ENCODE assay signal across 9 mouse cellular contexts in the genomic region with DNA sequence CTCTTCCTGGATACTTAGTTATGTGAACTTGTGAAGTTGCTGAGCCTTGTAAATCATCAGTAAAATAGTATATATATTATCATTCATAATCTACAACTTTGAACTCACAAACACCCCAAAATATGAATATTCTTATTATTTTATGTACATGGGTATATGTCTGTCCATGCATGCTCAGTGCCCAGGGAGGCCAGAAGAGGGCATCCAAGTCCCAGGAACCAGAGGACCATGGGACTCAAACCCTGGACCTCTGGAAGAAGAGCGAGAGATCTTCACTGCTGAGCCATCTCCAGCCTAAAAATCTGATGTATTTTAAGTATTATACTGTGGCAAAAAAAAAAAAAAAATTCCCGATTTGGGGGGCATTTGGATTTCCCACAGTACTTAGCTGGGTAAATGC. TPM values are rescaled to one million over a fixed set of nuclear protein-coding genes. Genes with fewer than 3 reads are reported as not detected.
DNase-seq lines count a peak whose midpoint lies in the region; ATAC-seq and TF ChIP-seq lines count a peak whose summit lies in the region.
"Had no signal": no experiment of that assay in that cellular context is flagged by ENCODE, and none has a peak within 500 bp of the region (broad histone marks: within the 10 kb centered on the region; RNA-seq: fewer than 3 reads in every experiment).

No protein-coding gene starts in this region.

- 18% methylated on average over 2 of the region's 2 CpGs for WGBS in heart, embryonic 12.5 days
- 36% methylated on average over 2 of the region's 2 CpGs for WGBS in thymus, adult 2 months
- 39% methylated on average over 2 of the region's 2 CpGs for WGBS in hindbrain, embryonic 14.5 days

- no peak for TF ChIP-seq CTCF in thymus, adult 2 months (IDR thresholded peaks at IDR 0.05; ENCODE audit: borderline replicate concordance, control insufficient read depth, extremely low read depth, insufficient read depth, low read length, poor library complexity)
- peak; percentile 59; the same call in 1 of the 2 replicates for TF ChIP-seq CTCF in brain, embryonic 14.5 days (IDR thresholded peaks at IDR 0.05; ENCODE audit: borderline replicate concordance, extremely low read depth, insufficient read depth, insufficient read length)

- no peak overlapping the region for H3K4me3 ChIP-seq in heart, embryonic 12.5 days
- no peak overlapping the region for H3K4me3 ChIP-seq in thymus, adult 2 months (ENCODE audit: control insufficient read depth, insufficient read depth, low read length)
- H3K4me3 ChIP-seq in hindbrain, embryonic 14.5 days (replicated peaks; ENCODE audit: low read length), result no peak overlapping the region
- H3K4me3 ChIP-seq: myocyte had no signal

- H3K36me3 ChIP-seq in heart, embryonic 12.5 days, result peaks cover 7% of the 10 kb centered on the region
- H3K36me3 ChIP-seq in thymus, adult 2 months (ENCODE audit: control insufficient read depth, insufficient read depth, low read length), result no peaks in the 10 kb centered on the region
- H3K36me3 ChIP-seq in hindbrain, embryonic 14.5 days (replicated peaks; ENCODE audit: control insufficient read depth, insufficient read depth), result peaks cover 41% of the 10 kb centered on the region

- no peak for ATAC-seq in heart, embryonic 12.5 days (ENCODE audit: insufficient number of reproducible peaks, low FRiP score)
- no peak for ATAC-seq in hindbrain, embryonic 14.5 days (ENCODE audit: low FRiP score)

- no peaks in the 10 kb centered on the region for H3K9me3 ChIP-seq in heart, embryonic 12.5 days (replicated peaks)
- H3K9me3 ChIP-seq in hindbrain, embryonic 14.5 days (ENCODE audit: control insufficient read depth, low read length), result no peaks in the 10 kb centered on the region

- no peak overlapping the region for H3K27ac ChIP-seq in heart, embryonic 12.5 days (ENCODE audit: poor library complexity, severe bottlenecking)
- no peak overlapping the region for H3K27ac ChIP-seq in thymus, adult 2 months (ENCODE audit: control insufficient read depth, insufficient read depth, low read length)
- H3K27ac ChIP-seq in hindbrain, embryonic 14.5 days, result no peak overlapping the region

- TF ChIP-seq POLR2A in thymus, adult 2 months (IDR thresholded peaks at IDR 0.05; ENCODE audit: control insufficient read depth, extremely low read depth, insufficient read depth, low read length, poor library complexity), result no peak
- TF ChIP-seq POLR2A in brain, embryonic 14.5 days (IDR thresholded peaks at IDR 0.05; ENCODE audit: borderline replicate concordance, extremely low read depth, insufficient read depth, insufficient read length, poor library complexity, severe bottlenecking), result no peak

- H3K9ac ChIP-seq in heart, embryonic 12.5 days, result no peak overlapping the region
- no peak overlapping the region for H3K9ac ChIP-seq in hindbrain, embryonic 14.5 days

- no peaks in the 10 kb centered on the region for H3K27me3 ChIP-seq in heart, embryonic 12.5 days (replicated peaks)
- no peaks in the 10 kb centered on the region for H3K27me3 ChIP-seq in thymus, adult 2 months (ENCODE audit: control insufficient read depth, insufficient read depth, low read length)
- H3K27me3 ChIP-seq in hindbrain, embryonic 14.5 days (ENCODE audit: control insufficient read depth, insufficient read depth, low read length), result no peaks in the 10 kb centered on the region

- peaks cover 2% of the 10 kb centered on the region; the same call in 1 of the 2 replicates for H3K4me1 ChIP-seq in heart, embryonic 12.5 days (replicated peaks)
- H3K4me1 ChIP-seq in thymus, adult 2 months (replicated peaks; ENCODE audit: control insufficient read depth, insufficient read depth, low read length), result no peaks in the 10 kb centered on the region
- no peaks in the 10 kb centered on the region for H3K4me1 ChIP-seq in hindbrain, embryonic 14.5 days (replicated peaks; ENCODE audit: control insufficient read depth, insufficient read depth, low read length)

- DNase-seq in heart, postnatal 4 days, result peak; percentile 57
- peak; percentile 8 for DNase-seq in thymus, adult 2 months
- no peak for DNase-seq in thymus, postnatal 25 days
- DNase-seq in brain, embryonic 14.5 days (ENCODE audit: low read depth), result peak; percentile 62
- peak; percentile 62 for DNase-seq in testis, postnatal 10 days (ENCODE audit: low spot score)
- no peak for DNase-seq in layer of hippocampus, adult 9-11 months
- no peak for DNase-seq in hindbrain, embryonic 14.5 days (ENCODE audit: low spot score)

- H3K4me2 ChIP-seq in heart, embryonic 12.5 days, result no peak overlapping the region
- no peak overlapping the region for H3K4me2 ChIP-seq in hindbrain, embryonic 14.5 days (replicated peaks)

RNA-seq across cellular contexts. Expression of a gene that starts 30.2 kb away (rescaled TPM):
- 10 to 100 TPM in 1 of 2 experiments, 1 to 10 TPM in 1; 9.9 to 10.1 TPM for total RNA-seq in heart, postnatal 4 days (2021)
- 9.2 and 10.8 TPM in 2 replicates for polyA plus RNA-seq in heart, embryonic 12.5 days (2016; fragmentation: Nextera tagmentation; extraction: Ambion mirVana)
- polyA plus RNA-seq in thymus, adult 2 months (2012; rRNA removed), result 0.37 and 0.77 TPM in 2 replicates
- polyA plus RNA-seq in brain, embryonic 14.5 days (2012; rRNA removed), result 29.9 and 40.6 TPM in 2 replicates
- 35.3 and 37.2 TPM in 2 replicates for polyA plus RNA-seq in hindbrain, embryonic 14.5 days (2014; fragmentation: Nextera tagmentation; extraction: Ambion mirVana)

RNA-seq across cellular contexts. Expression of a gene that starts 37.2 kb away (rescaled TPM):
- 1 to 10 TPM; 5.2 to 6.3 TPM for total RNA-seq in heart, postnatal 4 days (2021)
- polyA plus RNA-seq in heart, embryonic 12.5 days (2016; fragmentation: Nextera tagmentation; extraction: Ambion mirVana), result 9.5 and 13.2 TPM in 2 replicates
- polyA plus RNA-seq in thymus, adult 2 months (2012; rRNA removed), result 1.6 and 3.6 TPM in 2 replicates
- 1.2 and 1.7 TPM in 2 replicates for polyA plus RNA-seq in brain, embryonic 14.5 days (2012; rRNA removed)
- polyA plus RNA-seq in hindbrain, embryonic 14.5 days (2014; fragmentation: Nextera tagmentation; extraction: Ambion mirVana), result 1.7 and 2.1 TPM in 2 replicates

RNA-seq across cellular contexts. Expression of a gene that starts 42.0 kb away (rescaled TPM):
- 1,000 to 10,000 TPM; 1,184 to 1,197 TPM for total RNA-seq in heart, postnatal 4 days (2021)
- polyA plus RNA-seq in heart, embryonic 12.5 days (2016; fragmentation: Nextera tagmentation; extraction: Ambion mirVana), result 1,032 and 1,048 TPM in 2 replicates
- 29.7 and 146 TPM in 2 replicates for polyA plus RNA-seq in thymus, adult 2 months (2012; rRNA removed)
- polyA plus RNA-seq in brain, embryonic 14.5 days (2012; rRNA removed), result 5.7 and 6.1 TPM in 2 replicates
- polyA plus RNA-seq in hindbrain, embryonic 14.5 days (2014; fragmentation: Nextera tagmentation; extraction: Ambion mirVana), result 11.9 and 14.9 TPM in 2 replicates

RNA-seq across cellular contexts. Expression of a gene that starts 43.0 kb away (rescaled TPM):
- 100 to 1,000 TPM; 130 to 150 TPM for total RNA-seq in heart, postnatal 4 days (2021)
- 284 and 285 TPM in 2 replicates for polyA plus RNA-seq in heart, embryonic 12.5 days (2016; fragmentation: Nextera tagmentation; extraction: Ambion mirVana)
- polyA plus RNA-seq in thymus, adult 2 months (2012; rRNA removed), result 3.8 and 16.7 TPM in 2 replicates
- 1.3 and 1.8 TPM in 2 replicates for polyA plus RNA-seq in brain, embryonic 14.5 days (2012; rRNA removed)
- 0.83 and 1.8 TPM in 2 replicates for polyA plus RNA-seq in hindbrain, embryonic 14.5 days (2014; fragmentation: Nextera tagmentation; extraction: Ambion mirVana)

RNA-seq across cellular contexts. Expression of a gene that starts 49.5 kb away (rescaled TPM):
- total RNA-seq in heart, postnatal 4 days (2021), result 100 to 1,000 TPM; 278 to 283 TPM
- 138 and 147 TPM in 2 replicates for polyA plus RNA-seq in heart, embryonic 12.5 days (2016; fragmentation: Nextera tagmentation; extraction: Ambion mirVana)
- 23.8 and 24.5 TPM in 2 replicates for polyA plus RNA-seq in thymus, adult 2 months (2012; rRNA removed)
- polyA plus RNA-seq in brain, embryonic 14.5 days (2012; rRNA removed), result 25.4 and 32.9 TPM in 2 replicates
- polyA plus RNA-seq in hindbrain, embryonic 14.5 days (2014; fragmentation: Nextera tagmentation; extraction: Ambion mirVana), result 65.1 and 72.0 TPM in 2 replicates

Comparison
In these comparisons a context has a peak if more than half of its experiments do, and no peak if none do; other contexts are left out.
1. DNase-seq: peak in heart, postnatal 4 days (single experiment), thymus, adult 2 months (single experiment), brain, embryonic 14.5 days (single experiment) and testis, postnatal 10 days (single experiment); none in thymus, postnatal 25 days (single experiment), layer of hippocampus, adult 9-11 months (single experiment) and hindbrain, embryonic 14.5 days (single experiment).